Mouse (Mus musculus) liver, embryonic 14.5 days (tissue): ENCODE data around the gene Etfb. TPM values are rescaled to one million over a fixed set of nuclear protein-coding genes. Genes with fewer than 3 reads are reported as not detected.

Experiments
- ATAC-seq: fragments of 200-750 bp; cut with Nextera tagmentation; 2 replicates; pipeline ENCODE4 v1.8.0; 2017; ENCODE audit warnings: moderate number of reproducible peaks, mild to moderate bottlenecking, moderate library complexity; ENCODE audit not compliant: insufficient read depth
- DNase-seq, 3 experiments: peaks; one replicate each; pipeline ENCODE4 v3.0.0-alpha.2; 2012 to 2013; ENCODE audit warnings: low read depth in 3 of 3, low spot score in 3 of 3
- H3K27ac ChIP-seq: fragments of 300-500 bp; sonication (generic); 2 replicates; pipeline ENCODE4 v1.5.1; 2014; ENCODE audit warnings: moderate library complexity, mild to moderate bottlenecking, control low read depth, inconsistent platforms
- H3K27me3 ChIP-seq: fragments of 300-500 bp; sonication (generic); 2 replicates; pipeline ENCODE4 v1.6.1; 2014; ENCODE audit warnings: mild to moderate bottlenecking, low read length, moderate library complexity; ENCODE audit not compliant: control insufficient read depth, insufficient read depth
- H3K36me3 ChIP-seq: fragments of 300-500 bp; sonication (generic); replicated peaks from 2 replicates; pipeline ENCODE4 v1.6.1; 2014; ENCODE audit warnings: low read depth; ENCODE audit not compliant: control insufficient read depth, insufficient read depth
- H3K4me1 ChIP-seq, 2 experiments: fragments of 200-500 bp in 1 of 2; fragments of 300-500 bp in 1 of 2; sonication (generic) in 1 of 2; replicated peaks; 2 replicates each; pipeline ENCODE4 v1.6.1; 2012 to 2014; ENCODE audit warnings: antibody characterized with exemption in 1 of 2, inconsistent platforms in 1 of 2, low read length in 1 of 2; ENCODE audit not compliant: control insufficient read depth in 2 of 2, insufficient read depth in 2 of 2
- H3K4me2 ChIP-seq: fragments of 300-500 bp; sonication (generic); 2 replicates; pipeline ENCODE4 v1.6.1; 2014; ENCODE audit warnings: low read depth, mild to moderate bottlenecking, control low read depth, moderate library complexity
- H3K4me3 ChIP-seq, 2 experiments: fragments of 200-500 bp in 1 of 2; fragments of 300-500 bp in 1 of 2; sonication (generic) in 1 of 2; 2 replicates each; pipeline ENCODE4 v1.5.1; 2012 to 2014; ENCODE audit warnings: low read depth in 2 of 2, low read length in 2 of 2, mild to moderate bottlenecking in 2 of 2, control low read depth in 1 of 2, inconsistent platforms in 1 of 2, moderate library complexity in 1 of 2; ENCODE audit not compliant: insufficient read depth in 1 of 2
- H3K9ac ChIP-seq: fragments of 300-500 bp; sonication (generic); replicated peaks from 2 replicates; pipeline ENCODE4 v1.6.1; 2014; ENCODE audit warnings: mild to moderate bottlenecking, control low read depth, moderate library complexity
- H3K9me3 ChIP-seq: fragments of 300-500 bp; sonication (generic); 2 replicates; pipeline ENCODE4 v1.6.1; 2016; ENCODE audit warnings: low read length, mixed read lengths; ENCODE audit not compliant: control insufficient read depth
- CTCF ChIP-seq: IDR thresholded peaks from 2 replicates; pipeline ENCODE4 v1.5.1; 2016; ENCODE audit warnings: antibody characterized with exemption, low read depth, control low read depth
- EP300 ChIP-seq: IDR thresholded peaks from 2 replicates; pipeline ENCODE4 v1.6.1; 2016; ENCODE audit warnings: antibody characterized with exemption, low read depth
- WGBS: fragments of 180-500 bp; shearing (Covaris S2); extraction: QIAGEN DNeasy Blood & Tissue Kit; methylation state at CpG from one replicate; pipeline ENCODE4 v1.1.7; 2014; ENCODE audit not compliant: insufficient replicate concordance; 5-methylcytosine and 5-hydroxymethylcytosine counted together
- polyA plus RNA-seq, 2 experiments: library from polyadenylated mRNA; depleted of rRNA in 1 of 2; stranded (reverse) in 1 of 2; unstranded in 1 of 2; fragments of >200 nt; fragmentation: Nextera tagmentation in 1 of 2; extraction: Ambion mirVana in 1 of 2; gene quantifications; 2 replicates each; pipeline versions ENCODE4 v1.2.1 to v1.2.3; 2012 to 2014

The Etfb gene
- polyA plus RNA-seq, 2 experiments = 116 to 261 TPM

DNA sequence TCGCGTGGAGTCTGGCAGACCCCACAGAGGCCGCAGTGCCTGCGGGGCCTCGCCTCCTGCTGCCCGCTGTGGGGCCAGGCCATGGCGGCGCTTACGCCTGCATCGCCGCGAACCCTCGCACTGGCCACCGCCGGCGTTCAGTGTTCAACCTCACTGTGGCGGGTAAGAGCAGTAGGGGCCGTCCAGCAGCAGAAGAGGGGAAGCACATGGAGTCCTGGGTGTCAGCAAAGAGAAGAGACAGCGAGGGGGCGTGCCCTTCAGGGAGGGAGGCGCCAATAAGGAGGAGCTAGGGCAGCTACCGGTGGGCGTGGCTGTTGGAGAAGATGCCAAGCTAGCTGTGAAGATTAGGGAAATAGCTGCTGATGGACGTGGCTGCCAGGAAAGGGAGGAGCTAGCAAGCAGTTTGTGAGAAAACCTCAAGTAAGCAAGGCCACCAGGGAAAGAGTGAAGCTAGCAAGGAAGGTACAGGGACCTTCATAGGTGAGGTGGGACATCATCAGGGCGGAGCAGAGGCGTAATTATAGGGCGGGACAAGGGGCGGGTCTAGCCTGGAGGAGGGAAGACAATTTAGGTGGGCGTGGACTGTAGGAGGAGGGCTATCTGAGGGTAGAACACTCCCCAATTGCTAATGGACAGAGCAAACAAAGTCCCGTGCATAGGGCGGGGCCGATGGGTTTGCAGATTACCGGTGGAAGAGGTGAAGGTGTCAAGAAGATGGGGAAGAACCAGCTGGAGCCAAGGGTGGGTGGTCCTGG is 21.6 kb downstream of the Etfb start:
- H3K9me3 ChIP-seq = no peaks in the 10 kb centered on the region
- peak overlapping the region; percentile 61 to 66 for H3K4me3 ChIP-seq
- WGBS = under 1% methylated on average over 33 of the region's 33 CpGs
- ATAC-seq = peak; percentile 89
- TF ChIP-seq CTCF (peak; percentile 23; the same call in 1 of the 2 replicates), EP300 (no peak)
- peak; percentile 80 to 90 (median 80) for DNase-seq
- peak overlapping the region; percentile 94 for H3K4me2 ChIP-seq
- peak overlapping the region; percentile 11; the same call in 1 of the 2 replicates for H3K9ac ChIP-seq
- H3K27me3 ChIP-seq = no peaks in the 10 kb centered on the region
- H3K36me3 ChIP-seq = no peaks in the 10 kb centered on the region
- no peak overlapping the region for H3K27ac ChIP-seq
- H3K4me1 ChIP-seq = peaks cover 5 to 8% of the 10 kb centered on the region in 2 experiments; a peak in 2 of 4 replicates

DNA sequence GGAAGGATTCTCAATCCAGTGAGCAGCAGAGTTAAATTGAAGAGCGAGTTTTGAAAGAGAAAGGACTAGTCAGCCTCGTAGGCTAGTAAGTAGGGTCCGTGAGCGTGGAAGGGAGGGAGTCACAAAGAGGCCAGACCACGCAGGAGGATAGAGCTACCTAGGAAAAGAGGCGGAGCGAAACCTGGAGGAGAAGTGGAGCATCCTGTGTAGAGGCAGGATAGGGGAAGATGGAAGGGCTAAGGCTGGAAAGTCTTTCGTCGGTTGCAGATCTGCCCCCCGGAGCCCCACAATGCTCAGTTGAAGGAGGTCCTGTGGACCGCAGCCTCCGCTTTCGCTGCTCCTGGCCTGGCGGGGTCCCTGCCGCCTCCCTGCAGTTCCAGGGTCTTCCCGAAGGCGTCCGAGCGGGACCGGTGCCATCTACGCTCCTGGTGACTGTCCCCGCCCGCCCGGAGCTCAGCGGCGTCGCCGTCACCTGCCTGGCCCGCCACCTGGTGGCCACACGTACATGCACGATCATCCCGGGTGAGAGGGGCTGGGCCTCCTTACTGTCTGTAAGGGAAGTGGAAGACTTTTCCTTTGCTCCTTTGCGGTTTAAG is 22.3 kb downstream of the Etfb start:
- peak; percentile 95 for TF ChIP-seq CTCF
- TF ChIP-seq EP300 = no peak
- Histone ChIP-seq H3K27me3 (no peaks in the 10 kb centered on the region), H3K27ac (no peak overlapping the region), H3K4me3 (peak overlapping the region; percentile 61 to 66), H3K4me2 (peak overlapping the region; percentile 94), H3K9me3 (no peaks in the 10 kb centered on the region), H3K4me1 (peaks cover 5 to 8% of the 10 kb centered on the region in 2 experiments; a peak in 2 of 4 replicates), H3K36me3 (no peaks in the 10 kb centered on the region), H3K9ac (peak overlapping the region; percentile 25; the same call in 1 of the 2 replicates)
- DNase-seq (peak; percentile 53 to 56 (median 54)), ATAC-seq (peak; percentile 46)
- WGBS = under 1% methylated on average over 33 of the region's 33 CpGs

DNA sequence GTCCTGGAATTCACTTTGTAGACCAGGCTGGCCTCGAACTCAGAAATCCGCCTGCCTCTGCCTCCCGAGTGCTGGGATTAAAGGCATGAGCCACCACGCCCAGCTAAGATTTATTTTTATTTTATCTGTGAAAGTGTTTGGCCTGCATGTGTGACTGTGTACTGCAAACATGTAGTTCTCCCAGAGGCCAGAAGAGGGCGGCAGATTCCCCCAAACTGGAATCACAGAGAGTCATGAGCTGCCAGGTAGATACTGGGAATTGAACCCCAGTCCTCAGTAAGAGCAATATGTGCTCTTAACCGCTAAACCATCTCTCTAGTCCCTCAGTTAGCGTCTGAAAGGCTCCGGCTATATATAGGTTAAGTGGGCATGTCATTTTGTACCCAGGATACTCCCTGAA is 26.5 kb downstream of the Etfb start:
- 32% methylated on average over 8 of the region's 8 CpGs for WGBS
- H3K9ac ChIP-seq = no peak overlapping the region
- DNase-seq = no peak

DNA sequence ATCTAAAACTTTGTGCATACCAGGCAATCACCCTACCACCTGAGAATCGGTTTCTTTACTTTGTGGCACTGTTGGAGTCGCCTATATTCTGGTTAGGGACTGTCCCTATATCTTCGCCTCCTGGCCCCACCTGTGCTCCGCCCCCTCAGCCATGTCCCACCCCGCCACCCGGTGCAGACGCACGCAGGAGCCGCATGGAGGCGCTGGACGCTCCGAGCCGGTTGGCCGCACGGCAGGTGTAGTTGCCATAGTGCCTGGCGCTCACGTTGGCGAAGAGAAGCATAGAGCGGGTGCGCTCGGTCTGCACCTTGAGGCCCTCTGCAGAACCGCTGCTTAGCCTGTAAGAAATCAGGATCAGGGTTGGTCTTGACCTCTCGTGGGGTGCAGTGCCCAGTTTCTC is 31.8 kb downstream of the Etfb start:
- Histone ChIP-seq H3K9ac (no peak overlapping the region), H3K36me3 (no peaks in the 10 kb centered on the region), H3K27me3 (peaks cover 28% of the 10 kb centered on the region), H3K27ac (no peak overlapping the region), H3K4me2 (no peak overlapping the region), H3K9me3 (no peaks in the 10 kb centered on the region), H3K4me3 (no peak overlapping the region), H3K4me1 (no peaks in the 10 kb centered on the region)
- WGBS = 6% methylated on average over 23 of the region's 23 CpGs
- TF ChIP-seq CTCF = 0 out of 2 replicates have a peak, but pooled peaks have one; percentile 34
- TF ChIP-seq EP300 = no peak
- no peak for DNase-seq
- no peak for ATAC-seq

More for the DNA sequence above, 26.5 kb downstream of the Etfb start:
- no peak overlapping the region for H3K4me3 ChIP-seq
- H3K27me3 ChIP-seq = peaks cover 5% of the 10 kb centered on the region
- no peaks in the 10 kb centered on the region for H3K9me3 ChIP-seq
- H3K36me3 ChIP-seq = no peaks in the 10 kb centered on the region
- peak; percentile 73 for TF ChIP-seq CTCF
- no peak for TF ChIP-seq EP300
- no peak for ATAC-seq
- no peak overlapping the region for H3K27ac ChIP-seq
- peaks cover 3 to 8% of the 10 kb centered on the region in 2 experiments; a peak in 2 of 4 replicates for H3K4me1 ChIP-seq
- H3K4me2 ChIP-seq = no peak overlapping the region

DNA sequence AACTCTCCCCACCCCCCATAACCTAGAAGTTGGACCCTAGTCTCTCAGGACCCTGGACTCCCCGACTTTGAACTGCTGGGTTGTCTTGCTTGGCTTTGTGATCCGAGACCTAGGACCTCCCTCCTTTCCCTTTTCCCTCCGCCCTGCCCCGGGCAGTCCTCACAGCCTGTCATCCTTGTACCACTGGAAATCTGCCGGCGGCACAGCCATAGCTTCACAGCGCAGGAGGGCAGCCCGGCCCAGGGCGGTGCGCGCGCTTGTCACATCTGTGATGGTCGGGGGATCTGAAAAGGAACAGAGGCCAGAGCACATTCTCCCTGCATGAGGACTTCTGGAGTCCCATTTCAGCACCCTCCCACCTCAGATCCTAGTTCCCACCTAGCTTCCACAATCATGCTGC is 32.5 kb downstream of the Etfb start:
- Histone ChIP-seq H3K4me1 (no peaks in the 10 kb centered on the region), H3K27me3 (peaks cover 28% of the 10 kb centered on the region), H3K9me3 (no peaks in the 10 kb centered on the region), H3K27ac (no peak overlapping the region), H3K4me2 (no peak overlapping the region), H3K36me3 (no peaks in the 10 kb centered on the region), H3K4me3 (no peak overlapping the region), H3K9ac (no peak overlapping the region)
- TF ChIP-seq EP300 = no peak
- TF ChIP-seq CTCF = no peak
- 6% methylated on average over 13 of the region's 13 CpGs for WGBS
- ATAC-seq (no peak), DNase-seq (no peak)
